Mouse (Mus musculus): ENCODE measurements around the gene Rgs3. TPM values are rescaled to one million over a fixed set of nuclear protein-coding genes. Genes with fewer than 3 reads are reported as not detected.

The Rgs3 gene
- polyA plus RNA-seq, 2 experiments, result 3.6 to 3.9 TPM

DNA sequence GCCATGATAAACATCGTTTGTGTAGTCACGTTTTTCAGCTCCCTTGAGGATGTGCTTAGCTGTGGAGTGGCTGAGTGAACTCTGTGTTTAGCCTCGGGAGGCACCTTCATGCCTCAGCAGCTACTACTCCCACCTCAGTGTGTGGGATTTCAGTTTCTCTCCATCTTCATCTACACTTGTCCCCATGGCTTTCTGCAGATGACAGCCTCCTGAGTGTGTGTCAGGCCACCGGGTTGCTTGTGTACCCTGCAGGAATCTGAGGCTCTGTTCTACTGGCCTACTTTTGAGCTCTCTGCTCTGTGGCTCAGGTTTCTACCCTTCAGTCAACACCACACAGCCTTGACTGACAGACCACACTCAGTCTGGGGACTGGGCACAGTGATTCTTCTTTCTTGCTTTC is 151.9 kb downstream of the Rgs3 start:
- no peaks in the 10 kb centered on the region for H3K9me3 ChIP-seq (ENCODE audit: control insufficient read depth, low read length)
- 44% methylated on average over 4 of the region's 4 CpGs for WGBS (ENCODE audit: insufficient replicate concordance)
- no peaks in the 10 kb centered on the region for H3K36me3 ChIP-seq (replicated peaks; ENCODE audit: control insufficient read depth, insufficient read depth, low read depth)

DNA sequence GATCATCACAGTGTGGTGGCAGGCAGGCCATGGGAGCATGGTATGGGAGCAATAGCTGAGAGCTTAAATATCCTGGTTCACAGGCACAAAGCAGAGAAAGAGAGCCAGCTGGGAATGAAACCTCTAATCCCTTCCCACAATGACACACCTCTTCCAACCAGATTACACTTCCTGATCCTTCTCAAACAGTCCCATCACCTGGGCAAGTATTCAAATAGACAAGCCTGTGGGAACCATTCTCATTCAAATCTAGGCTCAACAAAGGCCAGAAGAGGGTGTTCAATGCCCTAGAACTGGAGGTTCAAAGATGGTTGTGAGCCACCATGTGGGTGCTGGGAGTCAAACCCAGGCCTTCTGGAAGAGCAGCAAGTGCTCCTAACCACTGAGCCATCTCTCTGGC is 161.2 kb downstream of the Rgs3 start:
- Histone ChIP-seq H3K4me2 (ENCODE audit: low read depth) (no peak overlapping the region), H3K27ac (no peak overlapping the region), H3K27me3 (ENCODE audit: control insufficient read depth, insufficient read depth, low read length) (no peaks in the 10 kb centered on the region), H3K4me3 (ENCODE audit: insufficient read depth in 1 of 2, low read depth in 2 of 2, low read length in 2 of 2) (no peak overlapping the region), H3K9me3 (ENCODE audit: control insufficient read depth, low read length) (no peaks in the 10 kb centered on the region), H3K36me3 (replicated peaks; ENCODE audit: control insufficient read depth, insufficient read depth, low read depth) (no peaks in the 10 kb centered on the region), H3K9ac (replicated peaks) (no peak overlapping the region), H3K4me1 (replicated peaks; ENCODE audit: control insufficient read depth in 2 of 2, insufficient read depth in 2 of 2, low read length in 1 of 2) (peaks cover 0 to 5% of the 10 kb centered on the region in 2 experiments; a peak in 1 of 4 replicates)
- DNase-seq (ENCODE audit: low read depth in 3 of 3, low spot score in 3 of 3), result no peak
- TF ChIP-seq EP300 (IDR thresholded peaks at IDR 0.05; ENCODE audit: low read depth) (no peak), CTCF (IDR thresholded peaks at IDR 0.05; ENCODE audit: low read depth) (no peak)
- ATAC-seq (ENCODE audit: insufficient read depth), result no peak

More for the DNA sequence above, 151.9 kb downstream of the Rgs3 start:
- no peak overlapping the region for H3K4me3 ChIP-seq (ENCODE audit: insufficient read depth in 1 of 2, low read depth in 2 of 2, low read length in 2 of 2)
- no peak overlapping the region for H3K4me2 ChIP-seq (ENCODE audit: low read depth)
- no peak overlapping the region for H3K9ac ChIP-seq (replicated peaks)
- DNase-seq (ENCODE audit: low read depth in 3 of 3, low spot score in 3 of 3) (no peak), ATAC-seq (ENCODE audit: insufficient read depth) (no peak)
- TF ChIP-seq EP300 (IDR thresholded peaks at IDR 0.05; ENCODE audit: low read depth), result no peak
- H3K27ac ChIP-seq, result no peak overlapping the region
- no peaks in the 10 kb centered on the region for H3K27me3 ChIP-seq (ENCODE audit: control insufficient read depth, insufficient read depth, low read length)
- no peaks in the 10 kb centered on the region for H3K4me1 ChIP-seq (replicated peaks; ENCODE audit: control insufficient read depth in 2 of 2, insufficient read depth in 2 of 2, low read length in 1 of 2)

GRCm38 (mm10) chr4:62722021-62722426 is 162.4 kb downstream of the Rgs3 start:
- DNase-seq (ENCODE audit: low read depth in 3 of 3, low spot score in 3 of 3), result peak in 2 of 3 experiments; percentile 32 to 38
- TF ChIP-seq CTCF (IDR thresholded peaks at IDR 0.05; ENCODE audit: low read depth) (no peak), EP300 (IDR thresholded peaks at IDR 0.05; ENCODE audit: low read depth) (no peak)
- Histone ChIP-seq H3K4me1 (replicated peaks; ENCODE audit: control insufficient read depth in 2 of 2, insufficient read depth in 2 of 2, low read length in 1 of 2) (peaks cover 0 to 5% of the 10 kb centered on the region in 2 experiments; a peak in 1 of 4 replicates), H3K9me3 (ENCODE audit: control insufficient read depth, low read length) (no peaks in the 10 kb centered on the region), H3K4me2 (ENCODE audit: low read depth) (no peak overlapping the region), H3K27me3 (ENCODE audit: control insufficient read depth, insufficient read depth, low read length) (no peaks in the 10 kb centered on the region), H3K36me3 (replicated peaks; ENCODE audit: control insufficient read depth, insufficient read depth, low read depth) (no peaks in the 10 kb centered on the region), H3K27ac (no peak overlapping the region), H3K9ac (replicated peaks) (no peak overlapping the region), H3K4me3 (ENCODE audit: insufficient read depth in 1 of 2, low read depth in 2 of 2, low read length in 2 of 2) (no peak overlapping the region)
- 37% methylated on average over 3 of the region's 3 CpGs for WGBS (ENCODE audit: insufficient replicate concordance)
- peak; percentile 50; the same call in 1 of the 2 replicates for ATAC-seq (ENCODE audit: insufficient read depth)

GRCm38 (mm10) chr4:62723795-62724194 is 164.1 kb downstream of the Rgs3 start:
- TF ChIP-seq EP300 (IDR thresholded peaks at IDR 0.05; ENCODE audit: low read depth) (no peak), CTCF (IDR thresholded peaks at IDR 0.05; ENCODE audit: low read depth) (no peak)
- H3K27ac ChIP-seq, result no peak overlapping the region
- no peak overlapping the region for H3K9ac ChIP-seq (replicated peaks)
- no peaks in the 10 kb centered on the region for H3K9me3 ChIP-seq (ENCODE audit: control insufficient read depth, low read length)
- peaks cover 0 to 5% of the 10 kb centered on the region in 2 experiments; a peak in 1 of 4 replicates for H3K4me1 ChIP-seq (replicated peaks; ENCODE audit: control insufficient read depth in 2 of 2, insufficient read depth in 2 of 2, low read length in 1 of 2)
- H3K4me3 ChIP-seq (ENCODE audit: insufficient read depth in 1 of 2, low read depth in 2 of 2, low read length in 2 of 2), result no peak overlapping the region
- H3K27me3 ChIP-seq (ENCODE audit: control insufficient read depth, insufficient read depth, low read length), result no peaks in the 10 kb centered on the region
- ATAC-seq (ENCODE audit: insufficient read depth) (no peak), DNase-seq (ENCODE audit: low read depth in 3 of 3, low spot score in 3 of 3) (no peak)
- WGBS (ENCODE audit: insufficient replicate concordance), result 55% methylated on average over 5 of the region's 5 CpGs
- no peak overlapping the region for H3K4me2 ChIP-seq (ENCODE audit: low read depth)
- H3K36me3 ChIP-seq (replicated peaks; ENCODE audit: control insufficient read depth, insufficient read depth, low read depth), result no peaks in the 10 kb centered on the region

DNA sequence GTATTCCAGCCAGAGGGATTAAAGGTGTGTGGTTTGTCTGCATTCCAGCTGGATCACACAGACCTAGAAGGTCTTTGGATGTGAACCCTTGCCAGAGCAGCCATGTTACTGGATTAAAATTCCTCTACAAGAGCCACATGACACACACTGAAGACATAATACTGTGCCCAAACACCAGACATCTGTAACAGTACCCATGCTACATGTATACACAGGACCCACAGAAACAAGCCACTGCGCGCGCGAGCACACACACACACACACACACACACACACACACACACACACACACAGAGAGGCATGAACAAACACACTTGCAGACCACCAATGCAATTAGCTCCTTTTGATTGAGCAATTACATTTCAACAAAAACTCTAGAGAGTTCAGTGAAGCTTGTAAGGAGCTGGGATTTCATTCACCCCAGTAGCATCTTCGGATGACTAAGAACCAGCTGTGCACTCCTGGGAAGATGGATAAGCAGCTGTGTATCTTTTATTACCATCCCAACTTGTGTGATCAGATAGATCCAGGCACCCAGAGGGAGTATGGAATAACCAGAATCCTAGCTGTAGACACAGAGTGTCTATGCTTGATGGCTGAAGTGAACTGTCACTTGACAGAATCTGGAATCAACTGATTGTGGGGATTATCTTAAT is 166.8 kb downstream of the Rgs3 start:
- Histone ChIP-seq H3K4me3 (ENCODE audit: insufficient read depth in 1 of 2, low read depth in 2 of 2, low read length in 2 of 2) (no peak overlapping the region), H3K9me3 (ENCODE audit: control insufficient read depth, low read length) (no peaks in the 10 kb centered on the region), H3K27me3 (ENCODE audit: control insufficient read depth, insufficient read depth, low read length) (no peaks in the 10 kb centered on the region), H3K36me3 (replicated peaks; ENCODE audit: control insufficient read depth, insufficient read depth, low read depth) (no peaks in the 10 kb centered on the region), H3K9ac (replicated peaks) (no peak overlapping the region), H3K4me2 (ENCODE audit: low read depth) (no peak overlapping the region), H3K27ac (no peak overlapping the region), H3K4me1 (replicated peaks; ENCODE audit: control insufficient read depth in 2 of 2, insufficient read depth in 2 of 2, low read length in 1 of 2) (peaks cover 0 to 11% of the 10 kb centered on the region in 2 experiments; a peak in 2 of 4 replicates)
- ATAC-seq (ENCODE audit: insufficient read depth), result no peak
- 85% methylated on average over 5 of the region's 5 CpGs for WGBS (ENCODE audit: insufficient replicate concordance)
- DNase-seq (ENCODE audit: low read depth in 3 of 3, low spot score in 3 of 3), result no peak
- TF ChIP-seq CTCF (IDR thresholded peaks at IDR 0.05; ENCODE audit: low read depth) (no peak), EP300 (IDR thresholded peaks at IDR 0.05; ENCODE audit: low read depth) (no peak)
